Mouse (Mus musculus) midbrain, postnatal 0 days (tissue): ENCODE measurements around the gene Gins3. TPM values are rescaled to one million over a fixed set of nuclear protein-coding genes. Genes with fewer than 3 reads are reported as not detected.

Experiments
- ATAC-seq: fragments of 200-750 bp; cut with Nextera tagmentation; 2 replicates; pipeline ENCODE4 v1.8.0; 2017; ENCODE audit warnings: moderate number of reproducible peaks, mild to moderate bottlenecking, moderate TSS enrichment, moderate library complexity; ENCODE audit not compliant: low FRiP score
- DNase-seq: peaks from one replicate; pipeline ENCODE4 v3.0.0-alpha.2; 2015; ENCODE audit warnings: low spot score
- H3K27ac ChIP-seq: fragments of 300-500 bp; sonication (generic); 2 replicates; pipeline ENCODE4 v1.5.1; 2014; ENCODE audit warnings: low read depth, mild to moderate bottlenecking, low read length, mixed read lengths
- H3K27me3 ChIP-seq: fragments of 300-500 bp; sonication (generic); 2 replicates; pipeline ENCODE4 v1.6.1; 2014; ENCODE audit warnings: low read length, control low read depth, mixed read lengths; ENCODE audit not compliant: insufficient read depth
- H3K36me3 ChIP-seq: fragments of 300-500 bp; sonication (generic); 2 replicates; pipeline ENCODE4 v1.6.1; 2014; ENCODE audit warnings: low read length, control low read depth, mixed read lengths; ENCODE audit not compliant: insufficient read depth
- H3K4me1 ChIP-seq: fragments of 300-500 bp; sonication (generic); 2 replicates; pipeline ENCODE4 v1.6.1; 2014; ENCODE audit warnings: mild to moderate bottlenecking, control low read depth, antibody characterized with exemption, low read length, mixed read lengths; ENCODE audit not compliant: insufficient read depth
- H3K4me2 ChIP-seq: fragments of 300-500 bp; sonication (generic); 2 replicates; pipeline ENCODE4 v1.6.1; 2014; ENCODE audit warnings: low read depth, mild to moderate bottlenecking, low read length, mixed read lengths; ENCODE audit not compliant: poor library complexity, severe bottlenecking
- H3K4me3 ChIP-seq: fragments of 300-500 bp; sonication (generic); 2 replicates; pipeline ENCODE4 v1.5.1; 2014; ENCODE audit warnings: low read depth, mild to moderate bottlenecking, low read length, moderate library complexity
- H3K9ac ChIP-seq: fragments of 300-500 bp; sonication (generic); replicated peaks from 2 replicates; pipeline ENCODE4 v1.6.1; 2014; ENCODE audit warnings: mild to moderate bottlenecking, low read length, moderate library complexity, mixed read lengths; ENCODE audit not compliant: poor library complexity, severe bottlenecking
- H3K9me3 ChIP-seq: fragments of 300-500 bp; sonication (generic); 2 replicates; pipeline ENCODE4 v1.6.1; 2016; ENCODE audit warnings: low read length, control low read depth
- CTCF ChIP-seq: IDR thresholded peaks from 2 replicates; pipeline ENCODE4 v1.5.1; 2016; ENCODE audit warnings: antibody characterized with exemption, mild to moderate bottlenecking
- WGBS: fragments of 180-500 bp; shearing (Covaris S2); extraction: QIAGEN DNeasy Blood & Tissue Kit; methylation state at CpG from one replicate; pipeline ENCODE4 v1.1.7; 2014; 5-methylcytosine and 5-hydroxymethylcytosine counted together
- polyA plus RNA-seq: library from polyadenylated mRNA; unstranded; fragments of >200 nt; fragmentation: Nextera tagmentation; extraction: Ambion mirVana; gene quantifications from 2 replicates; pipeline ENCODE4 v1.2.1, GENCODE M21; 2015
- total RNA-seq: library from RNA; depleted of rRNA; stranded (reverse); fragments of >200 nt; gene quantifications from 2 replicates; pipeline ENCODE4 v1.2.3, GENCODE M21; 2014

The Gins3 gene
- total and polyA plus RNA-seq, 2 experiments from 2014 or later: 2.7 to 4.0 TPM

DNA sequence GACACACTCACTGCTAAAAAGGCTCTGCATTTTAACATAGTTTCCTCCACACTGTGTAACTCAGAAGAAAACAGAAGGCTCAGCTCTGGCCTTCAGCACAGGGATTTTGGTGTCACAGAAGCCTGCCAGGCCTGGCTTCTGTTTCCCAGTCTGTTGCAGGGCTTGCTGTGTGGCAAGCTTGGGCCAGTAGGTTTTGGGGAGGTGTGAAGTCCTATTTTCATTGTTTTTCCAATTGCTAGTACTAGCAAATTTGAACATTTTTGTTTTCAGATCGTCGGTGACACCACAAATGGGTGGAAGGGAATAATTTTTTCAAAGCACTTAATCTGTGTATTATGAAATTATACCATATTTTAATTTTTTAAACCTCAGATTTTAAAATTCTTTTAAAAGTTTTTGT, 13.2 kb upstream of the Gins3 start:
- Histone ChIP-seq H3K4me3 (no peak overlapping the region), H3K9ac (no peak overlapping the region), H3K4me2 (no peak overlapping the region), H3K27ac (no peak overlapping the region), H3K9me3 (no peaks in the 10 kb centered on the region), H3K4me1 (no peaks in the 10 kb centered on the region), H3K27me3 (no peaks in the 10 kb centered on the region; the same call in 1 of the 2 replicates), H3K36me3 (no peaks in the 10 kb centered on the region)
- DNase-seq (no peak), ATAC-seq (no peak)
- WGBS: 95% methylated on average over 2 of the region's 2 CpGs
- no peak for TF ChIP-seq CTCF

DNA sequence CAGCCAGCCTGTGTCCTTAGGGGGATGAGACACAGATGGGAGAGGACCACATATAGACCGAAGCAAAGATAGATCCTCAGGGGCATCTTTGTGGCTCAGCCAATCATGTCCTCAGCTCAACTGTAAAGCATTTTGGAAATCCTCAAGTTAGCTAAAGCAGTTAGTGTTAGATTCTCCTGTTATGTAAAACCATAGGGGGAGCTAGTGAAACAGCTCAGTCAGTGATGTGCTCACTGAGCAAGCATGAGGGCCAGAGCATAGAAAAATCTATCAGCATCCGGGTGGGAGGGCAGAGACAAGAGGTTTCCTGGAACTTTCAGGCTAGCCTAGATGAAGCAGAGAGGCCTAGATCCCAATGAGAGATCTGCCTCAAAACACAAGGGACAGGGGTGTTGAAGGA, 8.4 kb upstream of the Gins3 start:
- no peaks in the 10 kb centered on the region for H3K4me1 ChIP-seq
- DNase-seq (no peak), ATAC-seq (no peak)
- H3K9me3 ChIP-seq: no peaks in the 10 kb centered on the region
- H3K4me2 ChIP-seq: no peak overlapping the region
- no peak for TF ChIP-seq CTCF
- H3K4me3 ChIP-seq: no peak overlapping the region
- H3K36me3 ChIP-seq: no peaks in the 10 kb centered on the region
- WGBS: 75% methylated on average over 2 of the region's 2 CpGs
- no peaks in the 10 kb centered on the region; the same call in 1 of the 2 replicates for H3K27me3 ChIP-seq
- H3K9ac ChIP-seq: no peak overlapping the region
- no peak overlapping the region for H3K27ac ChIP-seq

- ATAC-seq (no peak; the same call in 1 of the 2 replicates), DNase-seq (no peak)
- no peak for TF ChIP-seq CTCF
- no peaks in the 10 kb centered on the region for H3K9me3 ChIP-seq
- H3K27ac ChIP-seq: no peak overlapping the region
- H3K4me1 ChIP-seq: peaks cover 3% of the 10 kb centered on the region; the same call in 1 of the 2 replicates
- peak overlapping the region; percentile 91 for H3K4me2 ChIP-seq
- no peak overlapping the region for H3K9ac ChIP-seq
- H3K27me3 ChIP-seq: no peaks in the 10 kb centered on the region
- peak overlapping the region; percentile 78; the same call in 1 of the 2 replicates for H3K4me3 ChIP-seq
- no peaks in the 10 kb centered on the region for H3K36me3 ChIP-seq
- 80% methylated on average over 6 of the region's 6 CpGs for WGBS
These were observed 413 bp upstream of the Gins3 start for GRCm38 (mm10) chr8:95632840-95633239.

GRCm38 (mm10) chr8:95634063-95634340, 749 bp downstream of the Gins3 start:
- no peak for TF ChIP-seq CTCF
- H3K4me3 ChIP-seq: peak overlapping the region; percentile 78
- DNase-seq (no peak), ATAC-seq (no peak)
- H3K27ac ChIP-seq: no peak overlapping the region
- no peak overlapping the region for H3K9ac ChIP-seq
- 4% methylated on average over 6 of the region's 6 CpGs for WGBS
- H3K4me1 ChIP-seq: peaks cover 3% of the 10 kb centered on the region; the same call in 1 of the 2 replicates
- H3K36me3 ChIP-seq: no peaks in the 10 kb centered on the region
- H3K9me3 ChIP-seq: no peaks in the 10 kb centered on the region
- no peaks in the 10 kb centered on the region for H3K27me3 ChIP-seq
- peak overlapping the region; percentile 91 for H3K4me2 ChIP-seq

GRCm38 (mm10) chr8:95644942-95645341, 11.7 kb downstream of the Gins3 start:
- Histone ChIP-seq H3K9ac (no peak overlapping the region), H3K27ac (no peak overlapping the region), H3K4me2 (no peak overlapping the region), H3K9me3 (no peaks in the 10 kb centered on the region), H3K27me3 (no peaks in the 10 kb centered on the region), H3K4me3 (no peak overlapping the region), H3K36me3 (no peaks in the 10 kb centered on the region), H3K4me1 (no peaks in the 10 kb centered on the region)
- ATAC-seq: no peak
- no peak for TF ChIP-seq CTCF
- DNase-seq: no peak
- WGBS: 89% methylated on average over 2 of the region's 2 CpGs

GRCm38 (mm10) chr8:95648251-95648650, 15.0 kb downstream of the Gins3 start:
- TF ChIP-seq CTCF: no peak
- Histone ChIP-seq H3K36me3 (no peaks in the 10 kb centered on the region), H3K27ac (no peak overlapping the region), H3K9ac (no peak overlapping the region), H3K4me2 (no peak overlapping the region), H3K4me3 (no peak overlapping the region), H3K4me1 (no peaks in the 10 kb centered on the region), H3K27me3 (no peaks in the 10 kb centered on the region), H3K9me3 (no peaks in the 10 kb centered on the region)
- ATAC-seq: no peak
- WGBS: 81% methylated on average over 3 of the region's 3 CpGs
- no peak for DNase-seq
